Mouse (Mus musculus) neural tube, embryonic 13.5 days (tissue): ENCODE measurements around the gene Dock4. TPM values are rescaled to one million over a fixed set of nuclear protein-coding genes. Genes with fewer than 3 reads are reported as not detected.

ENCODE experiments used
- ATAC-seq: fragments of 200-750 bp; cut with Nextera tagmentation; 2 replicates; pipeline ENCODE4 v1.8.0; 2017; ENCODE audit warnings: low read depth, mild to moderate bottlenecking, moderate TSS enrichment, moderate library complexity
- H3K27ac ChIP-seq: fragments of 300-500 bp; sonication (generic); replicated peaks from 2 replicates; pipeline ENCODE4 v1.5.1; 2015; ENCODE audit warnings: moderate library complexity, mild to moderate bottlenecking, inconsistent platforms
- H3K27me3 ChIP-seq: fragments of 300-500 bp; sonication (generic); 2 replicates; pipeline ENCODE4 v1.6.1; 2015; ENCODE audit warnings: mild to moderate bottlenecking, inconsistent platforms
- H3K36me3 ChIP-seq: fragments of 300-500 bp; sonication (generic); 2 replicates; pipeline ENCODE4 v1.6.1; 2015; ENCODE audit warnings: mild to moderate bottlenecking, inconsistent platforms
- H3K4me1 ChIP-seq: fragments of 300-500 bp; sonication (generic); replicated peaks from 2 replicates; pipeline ENCODE4 v1.6.1; 2015; ENCODE audit warnings: inconsistent platforms
- H3K4me2 ChIP-seq: fragments of 300-500 bp; sonication (generic); 2 replicates; pipeline ENCODE4 v1.6.1; 2015; ENCODE audit warnings: inconsistent platforms, mild to moderate bottlenecking, moderate library complexity
- H3K4me3 ChIP-seq: fragments of 300-500 bp; sonication (generic); 2 replicates; pipeline ENCODE4 v1.5.1; 2015; ENCODE audit warnings: mild to moderate bottlenecking, inconsistent platforms
- H3K9ac ChIP-seq: fragments of 300-500 bp; sonication (generic); 2 replicates; pipeline ENCODE4 v1.6.1; 2015; ENCODE audit warnings: moderate library complexity, mild to moderate bottlenecking, inconsistent platforms
- H3K9me3 ChIP-seq: fragments of 300-500 bp; sonication (generic); 2 replicates; pipeline ENCODE4 v1.6.1; 2016; ENCODE audit warnings: inconsistent platforms
- WGBS: fragments of 180-500 bp; shearing (Covaris S2); methylation state at CpG from one replicate; pipeline ENCODE4 v1.1.7; 2015; 5-methylcytosine and 5-hydroxymethylcytosine counted together
- polyA plus RNA-seq: library from polyadenylated mRNA; unstranded; fragments of >200 nt; fragmentation: Nextera tagmentation; extraction: Ambion mirVana; gene quantifications from 2 replicates; pipeline ENCODE4 v1.2.1, GENCODE M21; 2015

The Dock4 gene
- polyA plus RNA-seq, 1 experiment from 2014 or later: 31.8 TPM

DNA sequence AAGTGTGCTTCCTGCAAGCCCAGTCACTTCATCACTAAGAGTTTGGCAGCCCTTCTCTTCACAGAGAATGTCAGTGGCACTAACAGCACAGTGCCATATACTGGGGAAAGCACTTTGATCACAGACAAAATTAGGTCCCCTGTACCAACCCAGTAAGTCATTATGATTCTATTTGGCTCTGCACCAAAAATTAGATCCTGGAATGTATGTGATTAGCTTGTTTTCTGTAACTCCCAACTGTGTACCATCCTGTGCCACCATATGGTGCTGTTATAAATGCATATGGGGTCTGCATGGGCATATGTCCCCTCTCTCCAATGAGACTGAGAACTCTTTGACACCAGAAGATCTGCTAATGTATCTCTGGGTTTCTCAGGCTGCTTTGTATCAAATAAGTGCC is 382.3 kb downstream of the Dock4 start:
- H3K4me3 ChIP-seq: no peak overlapping the region
- ATAC-seq: peak; percentile 63
- H3K9me3 ChIP-seq: no peaks in the 10 kb centered on the region

DNA sequence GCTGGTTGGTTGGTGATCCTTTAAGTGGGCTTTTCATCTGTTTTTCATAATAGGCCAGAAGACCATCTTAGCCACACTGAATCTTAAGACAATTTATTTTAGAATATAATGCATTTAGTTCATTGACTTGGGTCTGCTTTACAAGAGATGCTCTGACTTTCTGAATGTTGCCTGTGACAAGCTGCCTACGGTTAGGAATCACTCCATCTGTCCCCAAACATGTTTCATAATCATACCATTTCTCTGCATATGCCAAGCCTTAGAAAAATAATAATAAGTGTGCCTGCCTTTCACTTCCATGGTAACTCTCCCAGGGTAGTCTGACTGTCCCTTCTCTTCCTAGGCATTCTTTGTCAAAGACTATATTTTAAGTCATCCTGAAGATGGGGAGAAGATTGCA is 383.5 kb downstream of the Dock4 start:
- no peak overlapping the region for H3K27ac ChIP-seq
- H3K4me1 ChIP-seq: no peaks in the 10 kb centered on the region
- H3K4me2 ChIP-seq: no peak overlapping the region
- ATAC-seq: no peak
- no peak overlapping the region for H3K9ac ChIP-seq
- H3K27me3 ChIP-seq: no peaks in the 10 kb centered on the region
- no peaks in the 10 kb centered on the region for H3K9me3 ChIP-seq
- H3K36me3 ChIP-seq: peaks cover 40% of the 10 kb centered on the region
- 88% methylated on average over 1 of the region's 1 CpGs for WGBS
- no peak overlapping the region for H3K4me3 ChIP-seq

More for the DNA sequence above, 382.3 kb downstream of the Dock4 start:
- Histone ChIP-seq H3K27me3 (no peaks in the 10 kb centered on the region), H3K4me1 (no peaks in the 10 kb centered on the region), H3K9ac (no peak overlapping the region), H3K27ac (no peak overlapping the region), H3K4me2 (no peak overlapping the region), H3K36me3 (peaks cover 27% of the 10 kb centered on the region)

DNA sequence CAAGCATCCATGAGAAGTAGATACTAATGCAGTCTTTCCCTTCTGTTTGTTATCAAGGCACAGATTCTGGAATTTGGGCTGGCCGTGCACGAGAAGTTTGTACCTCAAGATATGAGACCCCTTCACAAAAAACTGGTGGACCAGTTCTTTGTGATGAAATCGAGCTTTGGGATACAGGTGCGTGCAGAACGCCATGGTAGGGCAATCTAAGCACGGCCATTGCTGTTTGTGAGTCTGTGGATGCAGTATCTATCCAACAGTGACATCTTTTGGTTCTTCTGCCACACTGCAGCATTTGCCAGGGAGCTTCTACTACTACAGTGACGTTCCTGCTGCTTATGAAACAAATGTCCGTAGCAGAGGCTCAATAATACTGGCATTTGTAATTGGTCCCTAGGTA is 386.4 kb downstream of the Dock4 start:
- H3K9me3 ChIP-seq: no peaks in the 10 kb centered on the region
- H3K4me3 ChIP-seq: no peak overlapping the region
- H3K9ac ChIP-seq: no peak overlapping the region
- no peak overlapping the region; the same call in 1 of the 2 replicates for H3K27ac ChIP-seq
- H3K4me2 ChIP-seq: no peak overlapping the region
- peaks cover 56% of the 10 kb centered on the region for H3K36me3 ChIP-seq
- 61% methylated on average over 8 of the region's 8 CpGs for WGBS
- ATAC-seq: peak; percentile 48; the same call in 1 of the 2 replicates
- no peaks in the 10 kb centered on the region for H3K27me3 ChIP-seq
- H3K4me1 ChIP-seq: peaks cover 8% of the 10 kb centered on the region

DNA sequence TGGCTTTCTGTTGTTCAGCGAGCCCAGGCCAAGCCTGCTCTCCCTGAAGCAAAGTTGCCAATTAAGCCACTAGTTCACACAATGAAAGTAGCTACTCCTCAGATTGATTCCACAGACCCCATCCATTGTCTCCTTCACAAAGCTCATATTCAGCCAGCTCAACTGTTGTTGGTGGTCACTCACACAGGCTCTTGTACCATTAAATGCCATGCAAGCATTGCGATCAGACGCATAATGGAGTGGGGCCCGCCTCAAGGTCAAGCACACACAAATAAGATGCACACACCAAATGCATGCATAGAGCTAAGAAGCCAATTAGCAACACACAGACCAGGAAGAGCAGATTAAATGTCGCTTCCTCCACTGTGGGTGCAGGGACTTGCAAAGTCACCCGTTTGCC is 391.2 kb downstream of the Dock4 start:
- 34% methylated on average over 6 of the region's 6 CpGs for WGBS
- H3K27ac ChIP-seq: peak overlapping the region; percentile 35
- H3K9me3 ChIP-seq: no peaks in the 10 kb centered on the region

DNA sequence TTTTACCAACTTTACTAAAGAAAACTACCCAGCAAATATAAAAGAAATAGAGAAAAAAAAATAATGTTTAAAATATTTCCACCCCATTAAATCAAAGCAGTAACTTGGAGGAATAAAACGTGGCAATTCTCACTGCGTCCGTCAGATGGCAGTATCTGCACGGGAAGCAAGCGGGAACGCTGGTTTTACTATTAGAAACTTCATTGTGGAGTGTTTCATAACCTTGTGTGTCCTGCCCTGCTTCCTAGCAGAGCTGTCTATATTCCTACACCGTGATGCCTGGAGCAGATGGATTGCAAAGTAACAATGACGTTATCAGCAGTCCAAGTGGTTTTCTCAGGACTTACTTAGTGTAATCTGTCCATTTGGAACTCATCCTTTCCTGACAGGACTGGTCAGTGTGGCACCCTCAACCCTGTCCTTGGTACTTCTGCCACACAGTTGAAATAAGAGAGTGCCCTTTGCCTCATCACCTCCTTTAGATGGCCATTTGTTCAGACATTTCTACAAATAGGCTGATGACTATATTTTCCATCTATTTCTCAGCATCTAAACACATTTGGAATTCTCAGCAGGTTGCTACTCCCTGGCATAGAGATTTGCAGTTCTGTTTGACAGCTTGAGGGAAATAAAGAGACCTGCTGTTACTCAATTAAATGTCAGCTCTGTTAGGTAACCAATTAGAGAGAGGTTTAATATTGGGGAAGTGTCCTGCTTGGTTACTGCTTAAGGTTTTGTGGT is 392.0 kb downstream of the Dock4 start:
- Histone ChIP-seq H3K9me3 (no peaks in the 10 kb centered on the region), H3K4me2 (no peak overlapping the region), H3K4me1 (peaks cover 26% of the 10 kb centered on the region), H3K27ac (0 out of 2 replicates have a peak overlapping the region, but pooled peaks have one; percentile 39), H3K9ac (no peak overlapping the region), H3K4me3 (no peak overlapping the region), H3K27me3 (no peaks in the 10 kb centered on the region), H3K36me3 (peaks cover 53% of the 10 kb centered on the region)
- 1% methylated on average over 8 of the region's 8 CpGs for WGBS
- ATAC-seq: peak; percentile 62; the same call in 1 of the 2 replicates

More for the DNA sequence above, 391.2 kb downstream of the Dock4 start:
- ATAC-seq: peak; percentile 32; the same call in 1 of the 2 replicates
- Histone ChIP-seq H3K4me1 (peaks cover 26% of the 10 kb centered on the region), H3K4me3 (no peak overlapping the region), H3K4me2 (no peak overlapping the region), H3K36me3 (peaks cover 54% of the 10 kb centered on the region), H3K27me3 (no peaks in the 10 kb centered on the region), H3K9ac (0 out of 2 replicates have a peak overlapping the region, but pooled peaks have one; percentile 42)

DNA sequence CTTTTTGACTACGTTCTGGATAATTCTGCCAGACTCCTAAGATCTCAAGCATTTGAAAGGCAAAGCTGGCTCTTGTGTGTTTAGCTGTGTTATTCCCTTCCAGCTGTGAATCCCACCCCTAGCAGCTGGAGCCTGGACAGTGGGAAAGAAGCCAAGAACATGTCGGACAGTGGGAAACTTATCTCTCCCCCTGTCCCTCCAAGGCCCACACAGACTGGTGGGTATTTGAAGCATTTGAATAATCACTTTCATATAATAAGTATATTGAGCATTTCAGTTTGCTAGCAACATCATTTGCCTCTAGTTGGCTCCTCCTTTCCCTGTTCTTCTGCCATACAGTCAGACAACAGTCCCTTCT is 392.6 kb downstream of the Dock4 start:
- Histone ChIP-seq H3K36me3 (peaks cover 48% of the 10 kb centered on the region), H3K9me3 (no peaks in the 10 kb centered on the region), H3K4me3 (no peak overlapping the region), H3K9ac (no peak overlapping the region), H3K27ac (peak overlapping the region; percentile 59), H3K27me3 (no peaks in the 10 kb centered on the region), H3K4me2 (no peak overlapping the region), H3K4me1 (peaks cover 26% of the 10 kb centered on the region)
- ATAC-seq: no peak; the same call in 1 of the 2 replicates
- WGBS: 60% methylated on average over 2 of the region's 2 CpGs

DNA sequence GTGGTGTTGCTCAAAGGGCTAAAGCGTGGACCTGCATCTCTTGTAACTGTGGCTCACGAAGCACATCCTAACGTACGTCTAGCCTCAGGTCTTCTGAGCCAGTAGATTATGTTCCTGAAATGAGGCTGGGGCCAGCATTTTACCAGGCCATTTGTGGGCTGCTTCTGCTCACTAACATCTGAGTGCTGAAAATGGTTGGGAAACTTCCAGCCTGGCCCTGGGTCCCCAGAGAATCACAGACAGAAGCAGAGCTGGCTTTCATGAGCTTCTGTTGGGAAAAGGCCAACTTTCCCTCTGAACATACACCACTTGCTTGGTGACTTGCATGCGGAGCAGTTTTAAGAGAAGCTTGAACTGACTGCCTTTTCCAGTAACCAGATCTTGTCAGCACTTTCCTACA is 393.2 kb downstream of the Dock4 start:
- H3K9ac ChIP-seq: no peak overlapping the region
- ATAC-seq: no peak
- H3K4me2 ChIP-seq: no peak overlapping the region
- H3K4me3 ChIP-seq: no peak overlapping the region
- 73% methylated on average over 5 of the region's 5 CpGs for WGBS
- H3K27me3 ChIP-seq: no peaks in the 10 kb centered on the region
- H3K4me1 ChIP-seq: peaks cover 26% of the 10 kb centered on the region
- peaks cover 42% of the 10 kb centered on the region for H3K36me3 ChIP-seq
- peak overlapping the region; percentile 59 for H3K27ac ChIP-seq
- no peaks in the 10 kb centered on the region for H3K9me3 ChIP-seq

DNA sequence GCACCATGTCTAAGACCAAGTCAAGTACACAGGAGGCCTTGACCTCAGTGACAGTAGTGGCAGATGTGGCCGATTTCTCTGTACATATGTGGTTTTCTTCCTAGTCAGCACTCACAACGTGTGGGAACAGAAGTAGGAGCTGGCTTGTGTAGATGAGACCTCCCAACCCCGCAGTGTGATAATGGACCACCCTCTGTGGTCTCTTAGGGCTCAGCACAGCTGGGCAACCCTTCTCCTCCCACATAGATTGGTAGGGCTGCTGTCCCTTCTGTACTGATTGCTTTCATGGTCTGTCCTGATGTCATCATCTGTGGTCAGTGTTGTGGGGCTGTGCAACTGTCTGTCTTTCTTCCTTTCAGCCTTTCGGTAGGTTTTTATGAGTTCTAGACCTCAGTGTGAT is 394.1 kb downstream of the Dock4 start:
- Histone ChIP-seq H3K36me3 (peaks cover 39% of the 10 kb centered on the region), H3K9me3 (no peaks in the 10 kb centered on the region), H3K4me3 (no peak overlapping the region), H3K4me1 (peaks cover 26% of the 10 kb centered on the region), H3K9ac (no peak overlapping the region), H3K27me3 (no peaks in the 10 kb centered on the region), H3K4me2 (no peak overlapping the region), H3K27ac (no peak overlapping the region)
- WGBS: 76% methylated on average over 4 of the region's 4 CpGs
- no peak for ATAC-seq

DNA sequence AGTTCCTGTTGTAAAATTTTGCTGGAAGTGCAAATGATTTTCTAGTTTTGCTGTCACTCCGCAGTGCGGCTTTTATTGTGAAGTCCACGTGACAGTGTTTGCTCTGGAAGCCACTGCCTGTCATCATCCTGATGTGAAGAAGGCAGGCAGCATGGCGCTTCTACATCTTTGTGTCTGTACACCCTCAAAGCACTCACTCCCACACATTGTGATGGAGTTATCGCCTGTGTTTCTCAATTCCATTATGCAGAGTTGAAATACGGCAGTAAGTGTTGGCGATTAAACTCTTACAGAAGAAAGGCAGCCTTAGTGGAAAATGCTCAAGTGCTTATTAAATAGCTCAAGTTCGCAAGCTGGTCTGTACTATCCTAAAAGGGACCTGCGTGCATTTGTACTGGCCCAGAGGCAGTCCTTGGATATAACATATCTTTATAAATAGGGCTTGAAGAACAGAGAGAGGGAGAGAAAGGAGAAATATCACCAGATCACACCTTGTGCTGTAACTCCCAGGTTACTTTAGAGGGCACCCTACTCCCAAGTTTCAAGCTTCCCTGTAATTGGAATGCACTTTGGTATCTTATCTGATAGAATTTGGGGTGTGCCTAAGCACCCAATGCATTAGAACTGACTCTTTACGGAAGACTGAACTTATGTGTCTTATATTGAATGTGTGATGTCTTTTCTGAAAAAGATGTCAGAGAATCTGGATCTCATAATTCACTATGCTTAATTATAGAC is 396.7 kb downstream of the Dock4 start:
- no peak overlapping the region for H3K4me3 ChIP-seq
- ATAC-seq: no peak
- no peaks in the 10 kb centered on the region for H3K9me3 ChIP-seq
- WGBS: 82% methylated on average over 10 of the region's 10 CpGs
- H3K27me3 ChIP-seq: no peaks in the 10 kb centered on the region
- H3K9ac ChIP-seq: no peak overlapping the region
- no peak overlapping the region for H3K4me2 ChIP-seq
- H3K4me1 ChIP-seq: peaks cover 18% of the 10 kb centered on the region
- no peak overlapping the region for H3K27ac ChIP-seq
- peaks cover 28% of the 10 kb centered on the region for H3K36me3 ChIP-seq

DNA sequence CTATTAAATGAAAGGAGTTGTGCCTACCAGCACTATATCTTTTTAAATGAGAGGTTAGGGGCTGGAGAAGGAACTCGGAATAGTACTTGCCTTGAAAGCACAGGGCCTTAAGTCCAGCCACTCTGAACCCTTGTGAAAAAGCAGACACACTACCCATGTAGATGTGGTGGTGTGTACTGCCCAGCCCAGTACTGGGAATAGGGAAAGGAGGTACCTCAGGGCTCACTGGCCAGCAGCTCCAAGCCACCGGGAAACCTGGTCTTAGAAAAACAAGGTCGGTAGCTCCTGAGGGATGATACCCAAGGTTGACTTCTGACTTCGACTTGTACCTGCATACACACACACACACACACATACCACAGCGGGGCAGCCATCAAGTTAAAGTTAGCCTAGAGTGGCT is 397.2 kb downstream of the Dock4 start:
- H3K36me3 ChIP-seq: peaks cover 28% of the 10 kb centered on the region
- 79% methylated on average over 5 of the region's 5 CpGs for WGBS
- H3K4me1 ChIP-seq: peaks cover 13% of the 10 kb centered on the region
- no peak overlapping the region for H3K9ac ChIP-seq
- no peak overlapping the region for H3K4me2 ChIP-seq
- H3K9me3 ChIP-seq: no peaks in the 10 kb centered on the region
- no peak overlapping the region for H3K4me3 ChIP-seq
- H3K27ac ChIP-seq: no peak overlapping the region
- no peaks in the 10 kb centered on the region for H3K27me3 ChIP-seq
- no peak for ATAC-seq

DNA sequence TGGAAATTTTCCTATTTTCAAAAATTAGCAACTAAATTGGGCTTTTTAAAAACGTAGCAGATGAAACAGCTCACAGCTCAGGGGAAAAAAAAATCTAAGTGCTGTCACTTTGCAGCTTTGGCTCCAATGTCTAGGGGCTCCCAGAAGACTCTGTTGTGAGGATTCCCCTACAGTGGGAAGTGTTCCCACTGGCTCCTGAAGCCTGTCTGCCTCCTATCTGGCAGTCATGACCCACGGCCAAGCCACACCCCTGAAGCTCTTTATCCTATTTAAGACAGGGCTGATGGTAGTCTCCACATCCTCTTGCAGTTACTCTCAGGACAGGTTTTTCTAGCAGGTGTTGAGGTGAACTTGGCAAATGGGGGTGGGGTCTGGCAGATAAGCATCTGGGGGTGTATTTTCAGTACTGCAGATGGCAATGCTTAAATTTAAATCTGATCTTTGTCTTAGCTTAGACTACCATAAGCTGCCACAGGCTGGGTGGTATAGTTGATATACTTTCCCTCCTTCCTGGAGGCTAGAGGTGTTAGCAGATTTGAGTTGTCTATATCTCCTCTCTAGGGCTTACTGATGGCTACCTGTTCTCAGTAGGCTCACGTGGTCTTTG is 397.8 kb downstream of the Dock4 start:
- Histone ChIP-seq H3K36me3 (peaks cover 28% of the 10 kb centered on the region), H3K4me1 (peaks cover 7% of the 10 kb centered on the region), H3K4me2 (no peak overlapping the region), H3K27ac (no peak overlapping the region), H3K9me3 (no peaks in the 10 kb centered on the region), H3K4me3 (no peak overlapping the region), H3K9ac (no peak overlapping the region), H3K27me3 (no peaks in the 10 kb centered on the region)
- ATAC-seq: no peak
- 84% methylated on average over 3 of the region's 3 CpGs for WGBS

DNA sequence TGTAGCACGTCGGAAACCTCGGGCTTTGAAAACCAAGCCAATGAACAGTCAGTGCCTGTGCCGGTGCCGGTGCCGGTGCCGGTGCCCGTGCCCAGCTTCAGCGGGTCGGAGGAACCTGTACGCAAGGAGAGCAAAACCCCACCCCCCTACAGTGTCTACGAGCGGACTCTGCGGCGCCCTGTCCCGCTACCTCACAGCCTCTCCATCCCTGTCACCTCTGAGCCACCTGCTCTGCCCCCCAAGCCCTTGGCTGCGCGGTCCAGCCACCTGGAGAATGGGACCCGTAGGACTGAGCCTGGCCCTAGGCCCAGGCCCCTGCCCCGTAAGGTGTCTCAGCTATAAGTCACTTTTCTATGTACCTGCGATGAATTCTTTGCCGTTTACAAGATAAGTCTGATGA is 398.6 kb downstream of the Dock4 start:
- ATAC-seq: peak; percentile 51; the same call in 1 of the 2 replicates
- Histone ChIP-seq H3K4me2 (no peak overlapping the region), H3K9ac (no peak overlapping the region), H3K27ac (no peak overlapping the region), H3K27me3 (no peaks in the 10 kb centered on the region), H3K4me3 (no peak overlapping the region), H3K36me3 (peaks cover 28% of the 10 kb centered on the region), H3K9me3 (no peaks in the 10 kb centered on the region), H3K4me1 (no peaks in the 10 kb centered on the region)
- WGBS: 93% methylated on average over 22 of the region's 22 CpGs
